Mouse (Mus musculus): ENCODE measurements around the gene Gm10134. TPM values are rescaled to one million over a fixed set of nuclear protein-coding genes. Genes with fewer than 3 reads are reported as not detected.

Gm10134 gene
- polyA plus RNA-seq, 1 experiment from 2014 or later = not detected

Other genes with a start within 250 kb of the Gm10134 start
- gene Ppp1r26, start 59.3 kb upstream of the Gm10134 start, polyA plus RNA-seq (2016; fragmentation: Nextera tagmentation; extraction: Ambion mirVana) = 4.2 and 6.3 TPM in 2 replicates
- 0.25 and 0.61 TPM in 2 replicates for gene 1700007K13Rik, start 39.8 kb upstream of the Gm10134 start, polyA plus RNA-seq (2016; fragmentation: Nextera tagmentation; extraction: Ambion mirVana)
- gene Mrps2, start 38.0 kb upstream of the Gm10134 start, polyA plus RNA-seq (2016; fragmentation: Nextera tagmentation; extraction: Ambion mirVana) = 70.3 and 75.9 TPM in 2 replicates
- gene Gbgt1, start 9.2 kb upstream of the Gm10134 start, polyA plus RNA-seq (2016; fragmentation: Nextera tagmentation; extraction: Ambion mirVana) = not detected in 2 replicates
- 46.7 and 58.9 TPM in 2 replicates for gene Ralgds, start 7.0 kb downstream of the Gm10134 start, polyA plus RNA-seq (2016; fragmentation: Nextera tagmentation; extraction: Ambion mirVana)
- not detected in 2 replicates for gene Cel, start 57.3 kb downstream of the Gm10134 start, polyA plus RNA-seq (2016; fragmentation: Nextera tagmentation; extraction: Ambion mirVana)
- 69.9 and 71.6 TPM in 2 replicates for gene Gtf3c5, start 77.7 kb downstream of the Gm10134 start, polyA plus RNA-seq (2016; fragmentation: Nextera tagmentation; extraction: Ambion mirVana)
- 3.5 and 4.2 TPM in 2 replicates for gene Gfi1b, start 115.9 kb downstream of the Gm10134 start, polyA plus RNA-seq (2016; fragmentation: Nextera tagmentation; extraction: Ambion mirVana)
- 24.2 and 26.9 TPM in 2 replicates for gene Tsc1, start 135.1 kb downstream of the Gm10134 start, polyA plus RNA-seq (2016; fragmentation: Nextera tagmentation; extraction: Ambion mirVana)
- 2.5 and 2.8 TPM in 2 replicates for gene Spaca9, start 193.6 kb downstream of the Gm10134 start, polyA plus RNA-seq (2016; fragmentation: Nextera tagmentation; extraction: Ambion mirVana)
- gene Ak8, start 194.1 kb downstream of the Gm10134 start, polyA plus RNA-seq (2016; fragmentation: Nextera tagmentation; extraction: Ambion mirVana) = 0.41 and 0.58 TPM in 2 replicates

Data from limb, embryonic 10.5 days (tissue).